Mouse (Mus musculus): ENCODE measurements around the gene Snx5. TPM values are rescaled to one million over a fixed set of nuclear protein-coding genes. Genes with fewer than 3 reads are reported as not detected.

The Snx5 gene
- total and polyA plus RNA-seq, 3 experiments, result 21.4 to 185 (median 179) TPM

- no peaks in the 10 kb centered on the region for H3K36me3 ChIP-seq (replicated peaks)
- peaks cover 11% of the 10 kb centered on the region; the same call in 1 of the 2 replicates for H3K27me3 ChIP-seq (ENCODE audit: insufficient read depth, low read length)
- TF ChIP-seq CTCF (IDR thresholded peaks at IDR 0.05; ENCODE audit: low read depth, low read length), result no peak
- TF ChIP-seq TAL1 (conservative IDR thresholded peaks at IDR 0.05; ENCODE audit: low read depth, low read length), result no peak
- H3K9me3 ChIP-seq (replicated peaks), result no peaks in the 10 kb centered on the region
- DNase-seq (ENCODE audit: low spot score), result no peak
- no peaks in the 10 kb centered on the region for H3K4me1 ChIP-seq (ENCODE audit: insufficient read depth, low read depth, low read length)
- no peak for ATAC-seq (ENCODE audit: extremely low read depth, insufficient number of reproducible peaks, low FRiP score, poor library complexity, severe bottlenecking)
- no peak overlapping the region for H3K4me3 ChIP-seq (ENCODE audit: low read depth, low read length)
Observed at GRCm38 (mm10) chr2:144209425-144209824, 61.3 kb downstream of the Snx5 start.

GRCm38 (mm10) chr2:144207365-144207764 lies 63.3 kb downstream of the Snx5 start:
- DNase-seq (ENCODE audit: low spot score), result no peak
- ATAC-seq (ENCODE audit: extremely low read depth, insufficient number of reproducible peaks, low FRiP score, poor library complexity, severe bottlenecking), result no peak
- Histone ChIP-seq H3K4me3 (ENCODE audit: low read depth, low read length) (no peak overlapping the region), H3K27me3 (ENCODE audit: insufficient read depth, low read length) (0 out of 2 replicates have a peak, but pooled peaks cover 8% of the 10 kb centered on the region), H3K4me1 (ENCODE audit: insufficient read depth, low read depth, low read length) (no peaks in the 10 kb centered on the region), H3K9me3 (replicated peaks) (no peaks in the 10 kb centered on the region), H3K36me3 (replicated peaks) (no peaks in the 10 kb centered on the region)
- TF ChIP-seq GATA1 (IDR thresholded peaks at IDR 0.05; ENCODE audit: borderline replicate concordance, low read length) (no peak), GATA2 (IDR thresholded peaks at IDR 0.05; ENCODE audit: borderline replicate concordance, low read depth, low read length) (no peak), TAL1 (conservative IDR thresholded peaks at IDR 0.05; ENCODE audit: low read depth, low read length) (no peak), CTCF (IDR thresholded peaks at IDR 0.05; ENCODE audit: low read depth, low read length) (no peak), POLR2AphosphoS5 (IDR thresholded peaks at IDR 0.05; ENCODE audit: insufficient replicate concordance, low read depth, low read length) (no peak)

- no peak overlapping the region for H3K4me3 ChIP-seq (ENCODE audit: low read depth, low read length)
- ATAC-seq (ENCODE audit: extremely low read depth, insufficient number of reproducible peaks, low FRiP score, poor library complexity, severe bottlenecking) (no peak), DNase-seq (ENCODE audit: low spot score) (no peak)
- H3K36me3 ChIP-seq (replicated peaks), result no peaks in the 10 kb centered on the region
- no peaks in the 10 kb centered on the region for H3K9me3 ChIP-seq (replicated peaks)
- H3K4me1 ChIP-seq (ENCODE audit: insufficient read depth, low read depth, low read length), result no peaks in the 10 kb centered on the region
- TF ChIP-seq GATA1 (IDR thresholded peaks at IDR 0.05; ENCODE audit: borderline replicate concordance, low read length), result no peak
- TF ChIP-seq GATA2 (IDR thresholded peaks at IDR 0.05; ENCODE audit: borderline replicate concordance, low read depth, low read length), result no peak
- no peak for TF ChIP-seq POLR2AphosphoS5 (IDR thresholded peaks at IDR 0.05; ENCODE audit: insufficient replicate concordance, low read depth, low read length)
- TF ChIP-seq CTCF (IDR thresholded peaks at IDR 0.05; ENCODE audit: low read depth, low read length), result no peak
- no peak for TF ChIP-seq TAL1 (conservative IDR thresholded peaks at IDR 0.05; ENCODE audit: low read depth, low read length)
- H3K27me3 ChIP-seq (ENCODE audit: insufficient read depth, low read length), result 0 out of 2 replicates have a peak, but pooled peaks cover 2% of the 10 kb centered on the region
Observed at GRCm38 (mm10) chr2:144203001-144203400, 67.7 kb downstream of the Snx5 start.

GRCm38 (mm10) chr2:144202567-144202966 lies 68.1 kb downstream of the Snx5 start:
- H3K4me1 ChIP-seq (ENCODE audit: insufficient read depth, low read depth, low read length), result no peaks in the 10 kb centered on the region
- no peak for ATAC-seq (ENCODE audit: extremely low read depth, insufficient number of reproducible peaks, low FRiP score, poor library complexity, severe bottlenecking)
- no peak for DNase-seq (ENCODE audit: low spot score)
- no peaks in the 10 kb centered on the region for H3K36me3 ChIP-seq (replicated peaks)
- TF ChIP-seq POLR2AphosphoS5 (IDR thresholded peaks at IDR 0.05; ENCODE audit: insufficient replicate concordance, low read depth, low read length) (no peak), TAL1 (conservative IDR thresholded peaks at IDR 0.05; ENCODE audit: low read depth, low read length) (no peak), CTCF (IDR thresholded peaks at IDR 0.05; ENCODE audit: low read depth, low read length) (no peak), GATA1 (IDR thresholded peaks at IDR 0.05; ENCODE audit: borderline replicate concordance, low read length) (no peak), GATA2 (IDR thresholded peaks at IDR 0.05; ENCODE audit: borderline replicate concordance, low read depth, low read length) (no peak)
- H3K4me3 ChIP-seq (ENCODE audit: low read depth, low read length), result no peak overlapping the region
- H3K9me3 ChIP-seq (replicated peaks), result no peaks in the 10 kb centered on the region
- H3K27me3 ChIP-seq (ENCODE audit: insufficient read depth, low read length), result 0 out of 2 replicates have a peak, but pooled peaks cover 2% of the 10 kb centered on the region

GRCm38 (mm10) chr2:144202151-144202550 lies 68.6 kb downstream of the Snx5 start:
- H3K36me3 ChIP-seq (replicated peaks), result no peaks in the 10 kb centered on the region
- no peak overlapping the region for H3K4me3 ChIP-seq (ENCODE audit: low read depth, low read length)
- no peak for ATAC-seq (ENCODE audit: extremely low read depth, insufficient number of reproducible peaks, low FRiP score, poor library complexity, severe bottlenecking)
- no peak for TF ChIP-seq GATA1 (IDR thresholded peaks at IDR 0.05; ENCODE audit: borderline replicate concordance, low read length)
- no peak for TF ChIP-seq GATA2 (IDR thresholded peaks at IDR 0.05; ENCODE audit: borderline replicate concordance, low read depth, low read length)
- no peak for TF ChIP-seq TAL1 (conservative IDR thresholded peaks at IDR 0.05; ENCODE audit: low read depth, low read length)
- no peak for TF ChIP-seq POLR2AphosphoS5 (IDR thresholded peaks at IDR 0.05; ENCODE audit: insufficient replicate concordance, low read depth, low read length)
- no peak for TF ChIP-seq CTCF (IDR thresholded peaks at IDR 0.05; ENCODE audit: low read depth, low read length)
- no peak for DNase-seq (ENCODE audit: low spot score)
- H3K4me1 ChIP-seq (ENCODE audit: insufficient read depth, low read depth, low read length), result no peaks in the 10 kb centered on the region
- H3K27me3 ChIP-seq (ENCODE audit: insufficient read depth, low read length), result 0 out of 2 replicates have a peak, but pooled peaks cover 2% of the 10 kb centered on the region
- no peaks in the 10 kb centered on the region for H3K9me3 ChIP-seq (replicated peaks)

Other genes with a start within 250 kb of the Snx5 start
- gene Banf2, start 237.8 kb downstream of the Snx5 start, total RNA-seq (2014; fragmentation: Nextera tagmentation), result not detected in 2 replicates
- not detected in 2 replicates for gene Banf2, start 237.8 kb downstream of the Snx5 start, total RNA-seq (2017)
- not detected in 2 replicates for gene Banf2, start 237.8 kb downstream of the Snx5 start, polyA plus RNA-seq (2012)
- gene Mgme1, start 243 bp downstream of the Snx5 start, total RNA-seq (2014; fragmentation: Nextera tagmentation), result 18.2 and 19.3 TPM in 2 replicates
- gene Mgme1, start 243 bp downstream of the Snx5 start, total RNA-seq (2017), result 17.1 and 18.5 TPM in 2 replicates
- gene Mgme1, start 243 bp downstream of the Snx5 start, polyA plus RNA-seq (2012), result 1.5 and 1.8 TPM in 2 replicates
- gene Ovol2, start 61.2 kb upstream of the Snx5 start, total RNA-seq (2014; fragmentation: Nextera tagmentation), result not detected in 2 replicates
- 0.05 and 0.06 TPM in 2 replicates for gene Ovol2, start 61.2 kb upstream of the Snx5 start, total RNA-seq (2017)
- not detected in 2 replicates for gene Ovol2, start 61.2 kb upstream of the Snx5 start, polyA plus RNA-seq (2012)
- 50.2 and 80.4 TPM in 2 replicates for gene Kat14, start 98.1 kb upstream of the Snx5 start, total RNA-seq (2014; fragmentation: Nextera tagmentation)
- 20.7 and 24.5 TPM in 2 replicates for gene Kat14, start 98.1 kb upstream of the Snx5 start, total RNA-seq (2017)
- 14.3 and 26.3 TPM in 2 replicates for gene Kat14, start 98.1 kb upstream of the Snx5 start, polyA plus RNA-seq (2012)
- 3.6 TPM in 1 of 2 replicates, not detected in the other for gene Pet117, start 98.1 kb upstream of the Snx5 start, total RNA-seq (2014; fragmentation: Nextera tagmentation)
- gene Pet117, start 98.1 kb upstream of the Snx5 start, total RNA-seq (2017), result not detected in 2 replicates
- gene Pet117, start 98.1 kb upstream of the Snx5 start, polyA plus RNA-seq (2012), result 5.7 and 25.9 TPM in 2 replicates